13 mouse cellular contexts compared by ENCODE assay signal in genomic region chr10:111234450-111235288, GRCm38 (mm10).
DNase-seq lines count a peak whose midpoint lies in the region.
"Had no signal": no experiment of that assay in that cellular context is flagged by ENCODE, and none has a peak within 500 bp of the region (broad histone marks: within the 10 kb centered on the region; RNA-seq: fewer than 3 reads in every experiment).

No protein-coding gene starts in this region.

- DNase-seq in heart, adult 11 months = peak; percentile 72
- DNase-seq in heart, postnatal 10 days = no peak
- peak; percentile 17 for DNase-seq in urinary bladder, postnatal 14 days (ENCODE audit: low spot score)
- DNase-seq in urinary bladder, adult 2 months (ENCODE audit: low spot score) = no peak
- peak; percentile 87 for DNase-seq in induced T-regulatory cell, adult 2 months (ENCODE audit: low read depth)
- DNase-seq in lung, postnatal 25 days (ENCODE audit: low spot score) = no peak
- no peak for DNase-seq in layer of hippocampus, adult 9-10 months (ENCODE audit: low spot score)
- DNase-seq: cerebellum, adult 11 months; layer of hippocampus, adult 9-11 months; lung, postnatal 36 days; retina, postnatal 1 day; spleen, adult 18-20 months; thymus, postnatal 4 days had no signal

- intact Hi-C loops in heart, postnatal 10 days (cut with DNase I) = no loop called here

Comparison
In these comparisons a context has a peak if more than half of its experiments do, and no peak if none do; other contexts are left out.
1. DNase-seq: peak in heart, adult 11 months (single experiment), urinary bladder, postnatal 14 days (single experiment) and induced T-regulatory cell, adult 2 months (single experiment); none in heart, postnatal 10 days (0 of 2), urinary bladder, adult 2 months (single experiment), lung, postnatal 25 days (single experiment) and layer of hippocampus, adult 9-10 months (single experiment).